Mouse (Mus musculus) inflammation-experienced regulatory T-cells (primary cell): ENCODE results near the gene Espnl. TPM values are rescaled to one million over a fixed set of nuclear protein-coding genes. Genes with fewer than 3 reads are reported as not detected.

Experiments
- polyA plus RNA-seq, 2 experiments: library from polyadenylated mRNA; unstranded; fragments of 100-300 nt; shearing (Covaris generic); gene quantifications; one replicate each; pipeline ENCODE4 v1.2.1; 2017

Gene Espnl
- polyA plus RNA-seq = under 1 TPM; 0.07 to 0.42 TPM

GRCm38 (mm10) chr1:91321760-91322438 lies at the start of gene Espnl:
Gene Espnl (plus strand): TSS chr1:91322075.

GRCm38 (mm10) chr1:91297799-91298744 lies 23.8 kb upstream of the Espnl start, which contains the start of gene Scly:
Gene Scly (plus strand): TSS chr1:91298338.

GRCm38 (mm10) chr1:91350841-91351240 lies 29.0 kb downstream of the Espnl start, which contains the start of gene Klhl30:
Gene Klhl30 (plus strand): TSS chr1:91351016.

GRCm38 (mm10) chr1:91366215-91367108 lies 44.6 kb downstream of the Espnl start, which contains the start of gene Erfe:
Gene Erfe (plus strand): TSS chr1:91366430.

Other genes with a start within 250 kb of the Espnl start
- 1 to 10 TPM in 1 of 2 experiments, under 1 TPM in 1; 0.53 to 3.2 TPM for gene Rbm44, start 177.0 kb upstream of the Espnl start, polyA plus RNA-seq
- 10 to 100 TPM; 24.0 to 33.2 TPM for gene Ramp1, start 142.3 kb upstream of the Espnl start, polyA plus RNA-seq
- 10 to 100 TPM; 71.2 to 82.1 TPM for gene Ube2f, start 71.8 kb upstream of the Espnl start, polyA plus RNA-seq
- 10 to 100 TPM; 25.1 to 60.9 TPM for gene Scly, start 23.7 kb upstream of the Espnl start, polyA plus RNA-seq
- gene Klhl30, start 28.9 kb downstream of the Espnl start, polyA plus RNA-seq = under 1 TPM; 0.06 to 0.80 TPM
- under 1 TPM in 1 of 2 experiments, not detected in 1; 0.10 TPM for gene Erfe, start 44.4 kb downstream of the Espnl start, polyA plus RNA-seq
- gene Ilkap, start 76.7 kb downstream of the Espnl start, polyA plus RNA-seq = 100 to 1,000 TPM; 126 to 185 TPM
- gene Hes6, start 92.0 kb downstream of the Espnl start, polyA plus RNA-seq = 10 to 100 TPM; 61.2 to 86.5 TPM
- gene Per2, start 137.2 kb downstream of the Espnl start, polyA plus RNA-seq = 1 to 10 TPM; 2.4 to 2.8 TPM
- 1 to 10 TPM; 4.4 to 5.9 TPM for gene Traf3ip1, start 172.6 kb downstream of the Espnl start, polyA plus RNA-seq
- gene Asb1, start 218.5 kb downstream of the Espnl start, polyA plus RNA-seq = 10 to 100 TPM in 1 of 2 experiments, 1 to 10 TPM in 1; 6.1 to 10.9 TPM